Mouse (Mus musculus): ENCODE data around the gene Mrps24. TPM values are rescaled to one million over a fixed set of nuclear protein-coding genes. Genes with fewer than 3 reads are reported as not detected.

Mrps24 gene
- polyA plus RNA-seq, 1 experiment: 58.6 TPM

DNA sequence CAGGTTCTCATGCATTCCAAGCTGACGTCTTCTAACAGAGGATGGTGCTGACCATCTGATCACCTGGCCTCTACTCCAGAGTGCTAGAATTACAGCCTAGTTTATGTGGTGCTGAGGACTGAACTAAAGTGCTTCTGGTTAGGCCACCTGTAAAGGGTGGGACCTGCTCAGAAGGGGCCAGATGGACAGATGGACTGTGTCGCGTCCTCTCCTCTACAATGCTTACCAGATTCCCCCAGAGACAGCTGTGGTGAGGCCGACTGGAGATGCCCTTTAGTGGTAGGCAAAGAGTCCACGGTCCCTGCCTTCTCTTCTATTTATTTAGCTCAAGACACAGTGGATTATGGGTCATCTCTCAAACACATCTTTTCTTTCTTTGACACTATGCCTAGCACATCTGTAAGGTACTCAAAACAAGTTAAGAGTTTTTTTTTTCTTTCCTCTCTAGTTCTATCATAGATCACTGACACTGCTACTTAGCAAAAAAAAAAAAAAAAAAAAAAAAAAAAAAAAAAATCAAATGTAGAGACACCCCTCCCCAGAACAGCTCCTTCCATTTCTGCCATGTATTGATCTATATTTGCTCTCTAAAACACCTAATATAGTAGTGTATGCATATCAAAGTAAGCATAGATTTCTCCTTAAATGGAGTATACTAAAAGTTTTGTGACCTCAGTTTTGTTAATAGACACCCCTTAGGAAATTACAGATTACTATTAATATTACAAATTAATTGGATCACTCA is 23.6 kb upstream of the Mrps24 start:
- Histone ChIP-seq H3K4me1 (ENCODE audit: control insufficient read depth, insufficient read depth, low read length) (peaks cover 29% of the 10 kb centered on the region), H3K4me3 (ENCODE audit: insufficient read depth, low read length) (no peak overlapping the region), H3K27ac (ENCODE audit: insufficient read depth, low read depth, low read length) (no peak overlapping the region)
- TF ChIP-seq CTCF (IDR thresholded peaks at IDR 0.05; ENCODE audit: low read depth, low read length): no peak
- TF ChIP-seq POLR2A (IDR thresholded peaks at IDR 0.05; ENCODE audit: borderline replicate concordance, low read depth, low read length): no peak

DNA sequence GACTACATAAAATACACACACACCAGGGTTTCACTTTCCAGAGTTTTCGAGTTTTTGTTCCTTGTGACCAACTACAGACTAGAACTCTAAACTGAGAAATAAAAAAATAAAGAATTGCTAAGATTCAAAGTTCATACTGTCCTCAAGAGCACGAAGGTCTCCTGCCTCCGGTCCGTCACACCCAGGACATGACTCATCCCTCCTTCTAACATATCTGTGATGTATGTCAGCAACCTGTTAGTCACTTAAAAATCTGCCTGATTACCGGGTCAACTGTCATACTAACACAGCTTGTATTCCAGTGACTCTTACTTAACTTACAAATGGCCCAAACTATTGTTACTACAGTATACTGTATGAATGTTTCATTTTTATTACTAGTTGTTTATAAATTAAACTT is 21.7 kb upstream of the Mrps24 start:
- H3K27ac ChIP-seq (ENCODE audit: insufficient read depth, low read depth, low read length): no peak overlapping the region
- peaks cover 48% of the 10 kb centered on the region for H3K4me1 ChIP-seq (ENCODE audit: control insufficient read depth, insufficient read depth, low read length)
- TF ChIP-seq POLR2A (IDR thresholded peaks at IDR 0.05; ENCODE audit: borderline replicate concordance, low read depth, low read length) (no peak), CTCF (IDR thresholded peaks at IDR 0.05; ENCODE audit: low read depth, low read length) (no peak)
- H3K4me3 ChIP-seq (ENCODE audit: insufficient read depth, low read length): no peak overlapping the region

DNA sequence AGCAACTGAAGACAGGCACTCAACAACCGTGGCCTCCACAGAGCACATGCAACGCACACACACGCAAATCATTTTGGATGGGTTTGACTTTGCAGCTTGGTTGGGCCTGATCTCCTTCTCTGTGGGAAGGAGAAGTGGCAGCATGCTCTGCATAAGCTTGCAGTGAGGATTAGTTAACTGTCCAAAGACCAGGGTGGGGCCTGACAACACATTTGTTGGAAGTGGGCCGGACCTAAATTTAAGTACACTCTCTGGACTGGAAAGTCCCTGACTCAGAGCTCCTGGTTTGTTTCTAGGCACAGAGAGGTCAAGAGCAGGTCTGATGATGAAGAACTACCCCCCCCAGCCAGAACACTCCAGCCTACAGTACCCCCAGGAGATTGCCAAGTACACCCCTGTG is 18.8 kb upstream of the Mrps24 start:
- Histone ChIP-seq H3K27ac (ENCODE audit: insufficient read depth, low read depth, low read length) (no peak overlapping the region), H3K4me3 (ENCODE audit: insufficient read depth, low read length) (no peak overlapping the region), H3K4me1 (ENCODE audit: control insufficient read depth, insufficient read depth, low read length) (peaks cover 62% of the 10 kb centered on the region)
- no peak for TF ChIP-seq CTCF (IDR thresholded peaks at IDR 0.05; ENCODE audit: low read depth, low read length)
- no peak for TF ChIP-seq POLR2A (IDR thresholded peaks at IDR 0.05; ENCODE audit: borderline replicate concordance, low read depth, low read length)

DNA sequence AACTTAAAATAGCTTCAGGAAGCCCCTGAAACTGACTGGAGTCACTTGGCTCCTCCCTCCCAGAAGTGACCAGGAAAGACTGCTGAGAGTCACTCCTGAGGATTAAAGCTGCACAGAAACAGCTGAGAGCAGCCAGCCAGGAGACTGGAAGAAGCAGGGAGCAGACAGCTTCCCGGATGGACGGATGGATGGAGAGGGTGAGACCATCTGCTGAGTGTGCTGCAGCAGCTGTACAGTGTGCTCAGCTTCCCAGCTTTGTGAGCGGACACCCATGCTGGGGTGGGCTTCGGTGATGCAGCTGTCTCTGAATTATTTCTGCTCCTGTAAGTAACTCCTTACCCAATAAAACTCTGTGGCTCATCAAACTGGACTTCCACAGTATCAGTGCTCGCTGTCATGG is 16.9 kb upstream of the Mrps24 start:
- peaks cover 56% of the 10 kb centered on the region for H3K4me1 ChIP-seq (ENCODE audit: control insufficient read depth, insufficient read depth, low read length)
- H3K27ac ChIP-seq (ENCODE audit: insufficient read depth, low read depth, low read length): no peak overlapping the region
- no peak overlapping the region for H3K4me3 ChIP-seq (ENCODE audit: insufficient read depth, low read length)
- TF ChIP-seq POLR2A (IDR thresholded peaks at IDR 0.05; ENCODE audit: borderline replicate concordance, low read depth, low read length) (no peak), CTCF (IDR thresholded peaks at IDR 0.05; ENCODE audit: low read depth, low read length) (no peak)

DNA sequence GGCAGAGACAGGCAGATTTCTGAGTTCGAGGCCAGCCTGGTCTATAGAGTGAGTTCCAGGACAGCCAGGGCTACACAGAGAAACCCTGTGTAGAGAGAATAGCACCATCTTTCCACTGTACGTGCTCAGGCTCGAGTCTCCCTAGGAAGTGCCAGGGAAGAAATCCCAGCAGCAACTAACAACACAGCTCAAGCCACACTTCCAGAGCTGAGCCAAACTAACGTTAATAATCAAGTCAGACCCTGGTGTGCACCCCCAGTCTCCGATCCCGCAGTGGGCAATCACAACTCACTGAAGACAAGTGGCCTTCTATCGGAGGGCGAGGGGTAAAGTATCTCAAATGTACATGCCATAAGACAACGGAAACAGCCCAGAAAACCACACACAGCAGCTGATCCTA is 14.1 kb upstream of the Mrps24 start:
- Histone ChIP-seq H3K4me3 (ENCODE audit: insufficient read depth, low read length) (no peak overlapping the region), H3K27ac (ENCODE audit: insufficient read depth, low read depth, low read length) (no peak overlapping the region), H3K4me1 (ENCODE audit: control insufficient read depth, insufficient read depth, low read length) (peaks cover 44% of the 10 kb centered on the region)
- TF ChIP-seq CTCF (IDR thresholded peaks at IDR 0.05; ENCODE audit: low read depth, low read length): no peak
- no peak for TF ChIP-seq POLR2A (IDR thresholded peaks at IDR 0.05; ENCODE audit: borderline replicate concordance, low read depth, low read length)

DNA sequence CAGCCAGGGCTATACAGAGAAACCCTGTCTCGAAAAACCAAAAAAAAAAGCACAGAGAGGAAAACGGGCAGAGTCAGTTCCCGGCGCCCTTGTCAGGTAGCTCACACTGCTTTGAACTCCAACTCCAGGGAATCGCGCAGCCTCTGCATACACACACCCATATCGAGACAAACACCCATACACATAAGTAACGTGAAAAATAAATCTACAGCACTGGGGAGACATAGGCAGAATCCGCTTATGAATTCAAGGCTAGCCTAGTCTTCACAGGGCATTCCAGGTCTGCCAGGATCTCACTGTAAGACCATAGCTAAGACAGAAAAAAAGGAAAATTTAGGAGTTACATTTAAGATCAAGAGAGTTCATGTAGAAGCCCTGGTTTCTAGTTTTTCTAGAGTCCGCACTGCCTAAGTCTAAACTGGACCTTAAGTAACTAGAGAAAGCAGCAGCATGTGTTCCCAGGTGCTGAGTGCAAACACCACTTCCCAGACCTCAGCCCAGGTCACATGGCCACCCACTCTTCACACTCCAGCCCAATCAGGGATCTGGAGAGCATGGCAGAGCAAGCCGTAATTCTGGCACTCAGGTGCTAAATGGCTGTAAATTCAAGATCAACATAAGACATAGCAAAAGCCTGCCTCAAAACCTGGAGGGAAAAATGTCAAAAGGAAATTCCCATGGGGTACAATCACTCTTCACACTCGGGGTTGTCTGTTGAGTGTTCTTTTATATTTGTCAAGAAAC is 3.3 kb upstream of the Mrps24 start:
- H3K4me3 ChIP-seq (ENCODE audit: insufficient read depth, low read length): no peak overlapping the region
- no peak for TF ChIP-seq POLR2A (IDR thresholded peaks at IDR 0.05; ENCODE audit: borderline replicate concordance, low read depth, low read length)
- no peak for TF ChIP-seq CTCF (IDR thresholded peaks at IDR 0.05; ENCODE audit: low read depth, low read length)
- no peak overlapping the region for H3K27ac ChIP-seq (ENCODE audit: insufficient read depth, low read depth, low read length)
- H3K4me1 ChIP-seq (ENCODE audit: control insufficient read depth, insufficient read depth, low read length): peaks cover 2% of the 10 kb centered on the region

DNA sequence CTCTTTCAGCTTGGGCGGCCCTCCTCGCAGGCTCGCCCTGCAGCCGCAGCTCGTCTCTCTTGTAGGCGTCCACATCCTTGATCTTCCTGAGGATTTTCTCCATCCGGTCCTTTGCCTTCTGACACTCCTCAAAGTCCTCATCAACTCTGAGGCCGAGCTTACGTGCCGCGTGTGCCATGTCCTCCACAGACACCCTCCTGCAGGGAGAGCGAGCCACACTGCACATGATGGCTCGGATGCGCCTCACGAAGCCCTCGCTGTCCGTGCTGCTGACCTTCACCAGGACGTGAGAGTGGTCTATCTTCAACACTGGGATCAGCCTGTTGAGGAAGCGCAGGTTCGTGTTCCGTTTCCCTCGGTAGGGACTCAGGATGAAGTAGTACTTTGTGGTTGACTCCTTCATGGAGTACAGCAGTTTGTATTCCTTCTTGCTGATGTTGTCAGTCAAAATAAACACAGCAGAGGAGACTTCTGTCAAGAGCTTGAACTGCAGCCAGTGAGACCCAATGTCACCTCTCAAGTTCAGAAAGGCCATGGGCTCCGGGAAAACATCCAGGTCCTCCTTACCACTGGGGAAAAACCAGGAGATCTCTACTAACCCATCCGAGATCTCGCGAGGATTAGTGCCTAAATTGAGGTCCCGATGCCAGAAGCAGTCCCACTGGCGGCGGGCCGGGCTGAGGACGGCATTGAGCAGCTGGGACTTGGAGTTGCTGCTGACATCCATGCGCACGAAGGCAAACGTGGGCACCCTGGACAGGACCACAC is 1.6 kb upstream of the Mrps24 start:
- TF ChIP-seq POLR2A (IDR thresholded peaks at IDR 0.05; ENCODE audit: borderline replicate concordance, low read depth, low read length) (no peak), CTCF (IDR thresholded peaks at IDR 0.05; ENCODE audit: low read depth, low read length) (no peak)
- Histone ChIP-seq H3K27ac (ENCODE audit: insufficient read depth, low read depth, low read length) (no peak overlapping the region), H3K4me1 (ENCODE audit: control insufficient read depth, insufficient read depth, low read length) (no peaks in the 10 kb centered on the region), H3K4me3 (ENCODE audit: insufficient read depth, low read length) (no peak overlapping the region)

DNA sequence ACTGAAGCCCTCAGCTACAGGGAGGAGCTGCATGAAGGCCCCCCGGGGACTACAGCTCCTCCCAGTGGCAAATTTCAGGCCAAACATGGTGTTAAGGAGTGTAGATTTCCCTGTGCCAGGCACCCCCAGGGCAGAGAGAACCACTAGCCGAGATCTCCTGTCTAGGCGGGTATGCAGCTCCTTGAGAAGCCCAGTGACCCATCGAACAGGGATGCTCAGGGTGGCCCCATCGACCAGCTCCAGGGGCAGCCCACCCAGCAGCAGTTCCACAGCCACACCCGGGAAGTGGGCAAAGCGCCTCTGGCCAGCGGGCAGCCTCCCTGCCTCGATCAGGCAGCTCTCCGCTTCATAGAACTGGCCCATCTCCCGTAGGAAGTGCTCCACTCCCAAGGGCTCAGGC is 766 bp upstream of the Mrps24 start:
- no peak overlapping the region for H3K27ac ChIP-seq (ENCODE audit: insufficient read depth, low read depth, low read length)
- H3K4me3 ChIP-seq (ENCODE audit: insufficient read depth, low read length): no peak overlapping the region
- TF ChIP-seq CTCF (IDR thresholded peaks at IDR 0.05; ENCODE audit: low read depth, low read length): no peak
- TF ChIP-seq POLR2A (IDR thresholded peaks at IDR 0.05; ENCODE audit: borderline replicate concordance, low read depth, low read length): no peak
- no peaks in the 10 kb centered on the region for H3K4me1 ChIP-seq (ENCODE audit: control insufficient read depth, insufficient read depth, low read length)

DNA sequence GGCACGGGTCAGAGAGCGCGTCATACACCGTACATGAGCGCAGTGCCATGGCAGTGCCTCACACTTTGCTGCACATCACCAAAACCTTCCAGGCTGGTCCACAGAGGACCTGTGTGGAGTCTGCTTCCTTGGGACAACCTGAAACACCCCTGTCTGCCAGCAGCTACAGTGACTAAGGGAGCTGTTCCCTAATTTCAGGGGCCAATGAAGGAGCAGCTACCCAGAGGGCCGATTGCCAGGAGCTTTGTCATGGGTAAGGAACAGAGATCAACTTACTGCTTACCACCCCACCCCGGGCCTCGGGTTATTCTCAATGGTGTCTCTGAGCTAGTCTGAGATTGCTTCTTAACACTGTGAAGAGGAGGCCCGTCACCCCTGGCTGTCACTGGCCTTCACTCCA is 301 bp downstream of the Mrps24 start:
- no peak for TF ChIP-seq POLR2A (IDR thresholded peaks at IDR 0.05; ENCODE audit: borderline replicate concordance, low read depth, low read length)
- TF ChIP-seq CTCF (IDR thresholded peaks at IDR 0.05; ENCODE audit: low read depth, low read length): no peak
- Histone ChIP-seq H3K4me3 (ENCODE audit: insufficient read depth, low read length) (no peak overlapping the region), H3K27ac (ENCODE audit: insufficient read depth, low read depth, low read length) (no peak overlapping the region), H3K4me1 (ENCODE audit: control insufficient read depth, insufficient read depth, low read length) (no peaks in the 10 kb centered on the region)
